Mouse (Mus musculus) kidney, adult 10 weeks (tissue): Measurements from ENCODE around the gene Gm21962. TPM values are rescaled to one million over a fixed set of nuclear protein-coding genes. Genes with fewer than 3 reads are reported as not detected.

ENCODE experiments used
- polyA plus RNA-seq: library from polyadenylated mRNA; stranded (reverse); fragments of 350-450 nt; fragmentation: Illumina TruSeq; extraction: RNeasy Lipid Tissue Mini Kit (QIAGEN cat#74804); gene quantifications from one replicate; pipeline ENCODE4 v1.2.3, GENCODE M21; 2014; ENCODE audit warnings: low read depth, low replicate concordance

Gene Gm21962
- polyA plus RNA-seq = not detected

DNA sequence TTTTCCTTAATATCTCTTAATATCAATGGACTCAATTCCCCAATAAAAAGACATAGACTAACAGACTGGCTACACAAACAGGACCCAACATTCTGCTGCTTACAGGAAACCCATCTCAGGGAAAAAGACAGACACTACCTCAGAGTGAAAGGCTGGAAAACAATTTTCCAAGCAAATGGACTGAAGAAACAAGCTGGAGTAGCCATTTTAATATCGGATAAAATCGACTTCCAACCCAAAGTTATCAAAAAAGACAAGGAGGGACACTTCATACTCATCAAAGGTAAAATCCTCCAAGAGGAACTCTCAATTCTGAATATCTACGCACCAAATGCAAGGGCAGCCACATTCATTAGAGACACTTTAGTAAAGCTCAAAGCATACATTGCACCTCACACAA, at the start of gene Gm21962:
Gene Gm21962 (plus strand): TSS at position 301 of the 400 bp plus-strand sequence.

Other genes with a start within 250 kb of the Gm21962 start
- gene Ddit4l, start 49.9 kb upstream of the Gm21962 start, polyA plus RNA-seq = 26.6 TPM
- 370 TPM for gene H2afz, start 193.0 kb downstream of the Gm21962 start, polyA plus RNA-seq
- 33.2 TPM for gene Dnajb14, start 196.2 kb downstream of the Gm21962 start, polyA plus RNA-seq
- gene Lamtor3, start 247.0 kb downstream of the Gm21962 start, polyA plus RNA-seq = 57.6 TPM